Mouse (Mus musculus): ENCODE data around the gene Atp2b4. TPM values are rescaled to one million over a fixed set of nuclear protein-coding genes. Genes with fewer than 3 reads are reported as not detected.

The Atp2b4 gene
- polyA plus RNA-seq (2012; rRNA removed) (22.9 and 24.8 TPM in 2 replicates), polyA plus RNA-seq (2014; fragmentation: Nextera tagmentation; extraction: Ambion mirVana) (23.7 and 24.2 TPM in 2 replicates)

- ATAC-seq (ENCODE audit: low FRiP score, low read depth) (peak; percentile 91), DNase-seq (ENCODE audit: low spot score) (peak; percentile 98)
- H3K36me3 ChIP-seq (ENCODE audit: control insufficient read depth, insufficient read depth, low read length), result no peaks in the 10 kb centered on the region
- no peak for TF ChIP-seq POLR2A (IDR thresholded peaks at IDR 0.05; ENCODE audit: borderline replicate concordance, extremely low read depth, insufficient read depth, insufficient read length)
- peak within 1 kb of the TSS; percentile 63 for H3K27ac ChIP-seq (replicated peaks; ENCODE audit: low read depth, low read length)
- no peaks in the 10 kb centered on the region for H3K27me3 ChIP-seq (ENCODE audit: control insufficient read depth, insufficient read depth, low read length)
- under 1% methylated on average over 15 of the region's 16 CpGs for WGBS
- H3K9ac ChIP-seq (ENCODE audit: low read depth, low read length, severe bottlenecking), result peak within 1 kb of the TSS; percentile 58
- H3K4me3 ChIP-seq (replicated peaks; ENCODE audit: low read length), result peak within 1 kb of the TSS; percentile 68
- H3K4me2 ChIP-seq (replicated peaks; ENCODE audit: low read depth, low read length, severe bottlenecking), result peak within 1 kb of the TSS; percentile 94
- H3K4me1 ChIP-seq (ENCODE audit: control insufficient read depth, insufficient read depth, low read length), result peaks cover 29% of the 10 kb centered on the region
- H3K9me3 ChIP-seq (ENCODE audit: control insufficient read depth, low read length), result no peaks in the 10 kb centered on the region
Measured at GRCm38 (mm10) chr1:133800948-133801393, at the start of gene Atp2b4. Gene Atp2b4, minus strand, starts transcription at chr1:133801041.

- Histone ChIP-seq H3K27ac (replicated peaks; ENCODE audit: low read depth, low read length) (no peak overlapping the region), H3K4me2 (replicated peaks; ENCODE audit: low read depth, low read length, severe bottlenecking) (no peak overlapping the region), H3K27me3 (ENCODE audit: control insufficient read depth, insufficient read depth, low read length) (no peaks in the 10 kb centered on the region), H3K4me3 (replicated peaks; ENCODE audit: low read length) (no peak overlapping the region), H3K36me3 (ENCODE audit: control insufficient read depth, insufficient read depth, low read length) (no peaks in the 10 kb centered on the region), H3K4me1 (ENCODE audit: control insufficient read depth, insufficient read depth, low read length) (no peaks in the 10 kb centered on the region), H3K9me3 (ENCODE audit: control insufficient read depth, low read length) (no peaks in the 10 kb centered on the region), H3K9ac (ENCODE audit: low read depth, low read length, severe bottlenecking) (no peak overlapping the region)
- TF ChIP-seq POLR2A (IDR thresholded peaks at IDR 0.05; ENCODE audit: borderline replicate concordance, extremely low read depth, insufficient read depth, insufficient read length), result no peak
- DNase-seq (ENCODE audit: low spot score) (no peak), ATAC-seq (ENCODE audit: low FRiP score, low read depth) (no peak)
- WGBS, result 15% methylated on average over 9 of the region's 9 CpGs
Measured at GRCm38 (mm10) chr1:133844734-133845133, 43.9 kb upstream of the Atp2b4 start.

GRCm38 (mm10) chr1:133843900-133844299 is 43.1 kb upstream of the Atp2b4 start:
- Histone ChIP-seq H3K4me1 (ENCODE audit: control insufficient read depth, insufficient read depth, low read length) (no peaks in the 10 kb centered on the region), H3K36me3 (ENCODE audit: control insufficient read depth, insufficient read depth, low read length) (no peaks in the 10 kb centered on the region), H3K27me3 (ENCODE audit: control insufficient read depth, insufficient read depth, low read length) (no peaks in the 10 kb centered on the region), H3K4me3 (replicated peaks; ENCODE audit: low read length) (no peak overlapping the region), H3K9me3 (ENCODE audit: control insufficient read depth, low read length) (no peaks in the 10 kb centered on the region), H3K9ac (ENCODE audit: low read depth, low read length, severe bottlenecking) (no peak overlapping the region), H3K27ac (replicated peaks; ENCODE audit: low read depth, low read length) (no peak overlapping the region), H3K4me2 (replicated peaks; ENCODE audit: low read depth, low read length, severe bottlenecking) (no peak overlapping the region)
- no peak for TF ChIP-seq POLR2A (IDR thresholded peaks at IDR 0.05; ENCODE audit: borderline replicate concordance, extremely low read depth, insufficient read depth, insufficient read length)
- 83% methylated on average over 6 of the region's 6 CpGs for WGBS
- ATAC-seq (ENCODE audit: low FRiP score, low read depth) (no peak), DNase-seq (ENCODE audit: low spot score) (no peak)

- no peak overlapping the region for H3K27ac ChIP-seq (replicated peaks; ENCODE audit: low read depth, low read length)
- no peak for ATAC-seq (ENCODE audit: low FRiP score, low read depth)
- 49% methylated on average over 4 of the region's 4 CpGs for WGBS
Measured at GRCm38 (mm10) chr1:133843370-133843769, 42.5 kb upstream of the Atp2b4 start.

GRCm38 (mm10) chr1:133842074-133842725 is 41.4 kb upstream of the Atp2b4 start:
- Histone ChIP-seq H3K36me3 (ENCODE audit: control insufficient read depth, insufficient read depth, low read length) (no peaks in the 10 kb centered on the region), H3K4me2 (replicated peaks; ENCODE audit: low read depth, low read length, severe bottlenecking) (no peak overlapping the region), H3K27me3 (ENCODE audit: control insufficient read depth, insufficient read depth, low read length) (no peaks in the 10 kb centered on the region), H3K9ac (ENCODE audit: low read depth, low read length, severe bottlenecking) (no peak overlapping the region), H3K27ac (replicated peaks; ENCODE audit: low read depth, low read length) (no peak overlapping the region), H3K9me3 (ENCODE audit: control insufficient read depth, low read length) (no peaks in the 10 kb centered on the region), H3K4me1 (ENCODE audit: control insufficient read depth, insufficient read depth, low read length) (no peaks in the 10 kb centered on the region), H3K4me3 (replicated peaks; ENCODE audit: low read length) (no peak overlapping the region)
- TF ChIP-seq POLR2A (IDR thresholded peaks at IDR 0.05; ENCODE audit: borderline replicate concordance, extremely low read depth, insufficient read depth, insufficient read length), result no peak
- 65% methylated on average over 11 of the region's 11 CpGs for WGBS
- ATAC-seq (ENCODE audit: low FRiP score, low read depth) (peak; percentile 6; the same call in 1 of the 2 replicates), DNase-seq (ENCODE audit: low spot score) (no peak)

More at GRCm38 (mm10) chr1:133843370-133843769, 42.5 kb upstream of the Atp2b4 start:
- DNase-seq (ENCODE audit: low spot score), result no peak
- H3K27me3 ChIP-seq (ENCODE audit: control insufficient read depth, insufficient read depth, low read length), result no peaks in the 10 kb centered on the region
- H3K9me3 ChIP-seq (ENCODE audit: control insufficient read depth, low read length), result no peaks in the 10 kb centered on the region
- no peak overlapping the region for H3K4me2 ChIP-seq (replicated peaks; ENCODE audit: low read depth, low read length, severe bottlenecking)
- TF ChIP-seq POLR2A (IDR thresholded peaks at IDR 0.05; ENCODE audit: borderline replicate concordance, extremely low read depth, insufficient read depth, insufficient read length), result no peak
- H3K36me3 ChIP-seq (ENCODE audit: control insufficient read depth, insufficient read depth, low read length), result no peaks in the 10 kb centered on the region
- H3K9ac ChIP-seq (ENCODE audit: low read depth, low read length, severe bottlenecking), result no peak overlapping the region
- H3K4me3 ChIP-seq (replicated peaks; ENCODE audit: low read length), result no peak overlapping the region
- no peaks in the 10 kb centered on the region for H3K4me1 ChIP-seq (ENCODE audit: control insufficient read depth, insufficient read depth, low read length)

All from limb, embryonic 14.5 days (tissue).